Mouse (Mus musculus) erythroblast, embryonic 14.5 days (primary cell): ENCODE measurements around the gene Usp34.

Experiments
- GATA1 ChIP-seq: IDR thresholded peaks from 2 replicates; pipeline ENCODE4 v1.6.1; 2012; ENCODE audit warnings: low read length, inconsistent platforms, mixed read lengths
- TAL1 ChIP-seq: IDR thresholded peaks from 3 replicates; pipeline ENCODE4 v1.6.1; 2012; ENCODE audit warnings: low read length, inconsistent platforms, mixed read lengths

GRCm38 (mm10) chr11:23389649-23390048 is 83.0 kb downstream of the Usp34 start:
- no peak for TF ChIP-seq GATA1
- TF ChIP-seq TAL1, result no peak
